Mouse (Mus musculus): ENCODE data around the gene Fam161a. TPM values are rescaled to one million over a fixed set of nuclear protein-coding genes. Genes with fewer than 3 reads are reported as not detected.

Fam161a gene
- 3.5 and 4.1 TPM in 2 replicates for total RNA-seq (2015)
- 2.6 and 3.5 TPM in 2 replicates for total RNA-seq (2017)

GRCm38 (mm10) chr11:23007481-23008180 is at the start of gene Fam161a:
TSS of gene Fam161a (plus strand) at chr11:23007531.
- ATAC-seq (ENCODE audit: poor library complexity, severe bottlenecking) = peak; percentile 95

DNA sequence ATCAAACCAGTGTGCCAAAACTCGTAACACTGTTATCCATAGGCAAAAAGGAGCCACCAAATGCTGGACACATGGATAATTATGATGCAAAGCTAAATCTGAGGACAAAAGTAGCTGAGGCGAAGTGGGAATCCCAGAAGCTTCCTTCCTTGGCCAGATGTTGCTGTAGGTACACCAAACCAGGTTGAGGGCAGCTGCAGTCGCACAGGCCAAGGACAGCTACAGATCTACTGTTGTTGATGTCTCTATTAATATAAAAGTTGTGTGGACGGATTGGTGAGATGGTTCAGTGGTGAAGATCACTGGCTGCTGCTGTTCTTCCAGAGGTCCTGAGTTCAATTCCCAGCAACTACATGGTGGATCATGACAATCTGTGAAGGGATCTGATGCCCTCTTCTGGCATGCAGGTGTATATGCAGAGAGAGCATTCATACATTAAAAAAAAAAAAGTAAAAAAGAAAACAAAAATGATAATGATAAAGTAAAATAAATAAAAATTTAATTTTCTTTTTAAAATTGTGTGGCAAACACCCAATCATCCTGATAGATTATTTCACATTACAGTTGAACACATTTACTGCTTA is 49.4 kb upstream of the Fam161a start:
- ATAC-seq (ENCODE audit: poor library complexity, severe bottlenecking) = no peak

DNA sequence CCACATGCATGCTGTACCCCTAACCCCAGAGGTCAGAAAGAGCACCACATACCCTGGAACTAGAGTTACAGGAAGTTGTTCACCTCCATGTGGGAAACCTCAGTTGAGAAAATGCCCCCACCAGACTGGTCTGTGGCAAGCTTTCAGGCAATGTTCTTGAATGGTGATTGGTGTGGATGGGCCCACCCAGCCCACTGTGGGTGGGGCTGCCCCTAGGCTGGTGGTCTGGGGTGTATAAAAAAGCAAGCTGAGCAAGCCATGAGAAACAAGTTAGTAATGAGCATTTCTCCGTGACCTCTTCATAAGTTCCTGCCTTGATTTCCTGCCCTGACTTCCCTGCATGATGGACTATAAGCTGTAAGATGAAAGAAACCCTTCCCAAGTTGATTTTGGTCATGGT is 45.2 kb upstream of the Fam161a start:
- no peak for ATAC-seq (ENCODE audit: poor library complexity, severe bottlenecking)

DNA sequence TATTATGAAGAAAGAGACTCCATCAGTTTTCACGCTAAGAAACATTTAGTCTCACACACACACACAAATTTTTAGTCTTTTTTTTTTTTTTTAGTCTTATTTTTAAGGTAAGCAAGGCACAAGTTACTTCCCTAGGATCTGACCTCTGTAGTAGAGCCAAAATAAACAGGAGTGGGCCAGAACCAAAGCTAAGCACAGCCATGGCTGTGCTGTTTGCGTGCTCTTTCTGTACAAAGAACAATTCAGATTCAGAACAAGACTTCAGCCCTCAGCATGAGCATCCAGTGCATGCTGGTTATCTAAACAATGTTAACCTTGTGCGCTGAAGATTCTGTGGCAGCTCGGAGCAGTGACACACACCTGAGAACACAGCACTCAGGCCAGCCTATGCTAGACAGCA is 42.9 kb upstream of the Fam161a start:
- ATAC-seq (ENCODE audit: poor library complexity, severe bottlenecking) = no peak

DNA sequence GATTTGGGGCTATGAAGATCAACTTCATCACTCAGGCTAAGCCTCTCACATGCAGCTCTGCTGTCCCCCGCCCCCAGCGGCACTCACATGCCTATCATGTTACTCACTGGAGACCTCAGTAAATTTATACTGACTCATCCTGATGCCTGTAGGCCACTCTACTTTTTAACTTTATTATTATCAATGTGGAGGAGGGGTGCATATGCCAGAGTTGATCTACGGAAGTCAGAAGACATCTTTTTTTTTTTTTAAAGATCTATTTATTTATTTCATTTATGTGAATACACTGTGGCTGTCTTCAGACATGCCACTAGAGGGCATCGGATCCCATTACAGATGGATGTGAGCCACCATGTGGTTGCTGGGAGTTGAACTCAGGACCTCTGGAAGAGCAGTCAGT is 41.8 kb upstream of the Fam161a start:
- ATAC-seq (ENCODE audit: poor library complexity, severe bottlenecking) = no peak

GRCm38 (mm10) chr11:22969486-22969885 is 37.8 kb upstream of the Fam161a start:
- peak; percentile 46 for ATAC-seq (ENCODE audit: poor library complexity, severe bottlenecking)

DNA sequence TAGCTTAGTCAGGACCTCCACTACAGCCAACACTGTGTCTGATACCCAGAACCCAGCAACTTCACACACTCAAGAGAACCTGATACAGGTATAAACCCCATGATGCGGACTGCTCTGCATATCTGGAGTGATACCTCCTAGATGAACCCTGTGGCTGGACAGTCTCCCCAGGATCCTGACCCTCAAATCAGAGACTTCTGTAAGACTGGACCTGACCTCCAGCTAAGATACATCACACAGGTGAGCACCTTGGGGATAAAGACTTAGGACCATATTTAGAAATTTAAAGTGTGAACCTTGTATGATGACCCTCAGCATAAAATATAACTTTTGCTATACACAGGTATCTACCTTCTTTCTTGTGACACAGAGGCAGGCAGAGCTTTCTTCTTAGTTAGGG is 36.8 kb upstream of the Fam161a start:
- no peak for ATAC-seq (ENCODE audit: poor library complexity, severe bottlenecking)

- peak; percentile 56 for ATAC-seq (ENCODE audit: poor library complexity, severe bottlenecking)
Observed at GRCm38 (mm10) chr11:22971835-22972709, 35.3 kb upstream of the Fam161a start, which contains the start of gene Zrsr1. TSS of gene Zrsr1 (plus strand) at chr11:22972005.

GRCm38 (mm10) chr11:22972746-22973526 is 34.4 kb upstream of the Fam161a start:
- ATAC-seq (ENCODE audit: poor library complexity, severe bottlenecking) = peak; percentile 71

DNA sequence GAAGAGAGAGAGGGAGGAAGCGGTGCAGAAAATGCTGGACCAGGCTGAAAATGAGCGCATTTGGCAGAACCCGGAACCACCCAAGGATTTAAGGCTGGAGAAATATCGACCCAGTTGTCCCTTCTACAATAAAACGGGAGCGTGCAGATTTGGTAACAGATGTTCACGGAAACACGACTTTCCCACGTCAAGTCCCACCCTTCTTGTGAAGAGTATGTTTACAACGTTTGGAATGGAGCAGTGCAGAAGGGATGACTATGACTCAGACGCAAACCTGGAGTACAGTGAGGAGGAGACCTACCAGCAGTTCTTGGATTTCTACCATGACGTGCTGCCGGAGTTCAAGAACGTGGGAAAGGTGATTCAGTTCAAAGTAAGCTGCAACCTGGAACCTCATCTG is 33.7 kb upstream of the Fam161a start:
- ATAC-seq (ENCODE audit: poor library complexity, severe bottlenecking) = no peak

DNA sequence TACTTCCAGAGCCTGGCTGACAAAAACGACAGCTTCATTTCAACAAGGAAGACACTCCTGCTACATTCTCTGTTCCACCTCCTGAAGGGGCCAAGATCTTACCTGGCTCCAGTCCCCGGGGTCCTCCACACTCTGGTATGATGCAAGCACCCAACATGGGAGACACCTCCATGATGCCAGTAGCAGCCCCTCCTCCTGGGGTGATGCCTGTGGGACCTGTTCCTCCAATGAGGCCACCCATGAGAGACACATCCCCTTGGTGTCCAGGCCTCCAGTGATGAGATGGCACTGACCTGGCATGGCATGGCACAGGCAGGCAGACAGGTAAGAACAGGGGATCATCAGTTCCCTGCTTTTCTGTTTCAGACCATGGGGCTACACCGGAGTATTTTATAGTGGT is 29.1 kb upstream of the Fam161a start:
- ATAC-seq (ENCODE audit: poor library complexity, severe bottlenecking) = no peak

- no peak for ATAC-seq (ENCODE audit: poor library complexity, severe bottlenecking)
Observed at GRCm38 (mm10) chr11:22978711-22979110, 28.6 kb upstream of the Fam161a start.

GRCm38 (mm10) chr11:22979221-22979620 is 28.1 kb upstream of the Fam161a start:
- peak; percentile 11; the same call in 1 of the 2 replicates for ATAC-seq (ENCODE audit: poor library complexity, severe bottlenecking)

DNA sequence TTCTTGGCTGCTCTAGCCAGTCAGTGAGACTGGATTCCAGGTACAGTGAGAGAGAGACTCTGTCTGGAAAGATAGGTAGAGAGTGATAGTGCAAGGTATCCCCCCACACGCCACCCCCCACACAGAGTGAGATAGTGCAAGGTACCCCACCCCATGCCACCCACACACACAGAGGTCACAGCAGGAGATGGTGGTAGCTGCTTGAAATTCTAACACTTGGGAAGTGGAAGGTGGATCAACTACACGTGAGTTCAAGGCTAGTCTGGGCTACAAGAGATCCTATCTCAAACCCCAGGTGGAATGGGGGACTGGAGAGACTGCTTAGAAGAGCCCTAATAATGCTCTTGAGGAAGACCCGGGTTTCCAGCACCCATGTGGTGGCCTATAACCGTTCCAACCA is 26.3 kb upstream of the Fam161a start:
- ATAC-seq (ENCODE audit: poor library complexity, severe bottlenecking) = no peak

DNA sequence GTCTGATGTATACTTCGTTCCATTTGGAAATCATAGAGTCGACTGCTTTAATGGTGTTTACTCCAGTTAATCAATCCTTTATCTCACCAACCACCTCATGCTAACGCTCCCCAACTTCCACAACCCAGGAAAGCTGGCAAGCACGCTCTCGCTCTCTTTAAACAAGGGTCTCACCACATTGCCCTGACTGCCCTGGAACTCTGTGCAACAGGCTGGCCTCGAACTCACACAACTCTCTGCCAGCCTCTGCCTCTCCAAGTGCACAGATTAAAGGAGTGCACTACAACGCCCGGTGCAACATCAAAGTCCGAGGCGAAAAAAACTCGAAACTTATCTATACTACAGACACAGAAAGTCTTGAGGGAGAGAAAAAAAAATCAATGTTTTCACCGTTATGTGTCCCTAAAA is 25.8 kb upstream of the Fam161a start:
- ATAC-seq (ENCODE audit: poor library complexity, severe bottlenecking) = peak; percentile 10; the same call in 1 of the 2 replicates

DNA sequence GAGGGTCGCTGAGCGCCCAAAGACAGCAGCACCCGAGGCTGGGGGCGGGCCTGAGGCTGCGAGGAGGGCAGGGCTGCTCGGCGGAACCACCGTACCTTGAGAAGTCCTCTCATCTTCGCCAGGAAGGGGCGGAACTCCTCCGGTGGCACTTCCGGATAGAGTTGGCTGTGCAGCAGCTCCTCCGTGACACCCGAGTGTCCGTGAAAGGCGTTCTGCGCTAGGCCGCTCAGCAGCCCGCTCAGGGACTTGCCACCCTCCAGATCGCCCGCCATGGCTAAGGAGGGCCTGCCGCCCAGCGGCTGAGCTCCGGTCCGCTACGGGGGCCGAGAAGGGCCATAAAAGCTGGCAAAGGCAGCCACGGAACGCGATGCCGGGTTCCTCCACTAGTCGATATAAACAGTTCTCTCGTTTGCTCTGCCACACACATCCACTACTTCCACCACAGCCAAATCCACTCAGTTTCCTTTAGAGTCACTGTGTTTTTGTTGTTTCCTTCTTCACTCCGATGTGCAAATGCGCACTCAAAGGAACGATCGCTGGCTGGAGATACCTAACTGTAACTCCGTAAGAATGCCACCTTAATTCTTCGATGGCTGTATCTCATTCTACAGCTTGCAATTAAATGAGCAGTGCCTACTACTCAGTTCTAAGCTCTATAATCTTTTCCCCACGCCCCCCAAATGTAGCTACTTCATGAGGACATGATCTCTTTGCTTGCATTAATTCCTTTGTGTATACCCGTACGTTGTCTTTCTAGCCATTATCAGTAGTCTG is 25.2 kb upstream of the Fam161a start, which contains the start of the genes Gm28048 and Commd1:
Gene Gm28048, minus strand, starts transcription at position 107 of the 774 bp plus-strand sequence.
Gene Commd1, minus strand, starts transcription at position 399 of the 774 bp plus-strand sequence.
- peak; percentile 96 for ATAC-seq (ENCODE audit: poor library complexity, severe bottlenecking)

GRCm38 (mm10) chr11:22982846-22983245 is 24.5 kb upstream of the Fam161a start:
- no peak for ATAC-seq (ENCODE audit: poor library complexity, severe bottlenecking)

DNA sequence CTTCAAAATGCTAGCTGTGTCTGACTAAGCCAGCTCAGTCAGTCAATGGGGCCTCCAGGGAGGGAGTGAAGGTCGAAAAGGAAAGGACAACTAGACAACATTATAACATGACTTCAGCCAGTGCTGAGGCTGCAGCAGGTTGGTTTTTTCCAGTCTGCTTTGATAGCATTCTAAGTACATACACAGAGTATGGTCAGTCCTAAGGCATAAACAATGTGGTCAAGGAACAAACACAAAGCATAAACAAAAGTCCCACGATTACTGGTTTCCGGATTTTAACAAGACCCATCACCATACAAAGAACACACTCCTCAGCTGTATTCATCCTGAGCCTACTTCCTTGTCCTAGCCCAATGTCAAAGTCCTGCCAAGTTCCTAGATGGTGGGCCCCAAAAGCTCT is 21.8 kb upstream of the Fam161a start:
- ATAC-seq (ENCODE audit: poor library complexity, severe bottlenecking) = no peak

GRCm38 (mm10) chr11:22987357-22987756 is 20.0 kb upstream of the Fam161a start:
- ATAC-seq (ENCODE audit: poor library complexity, severe bottlenecking) = peak; percentile 46

- ATAC-seq (ENCODE audit: poor library complexity, severe bottlenecking) = no peak
Observed at GRCm38 (mm10) chr11:22989786-22990185, 17.5 kb upstream of the Fam161a start.
